Mouse (Mus musculus) retina, embryonic 14.5 days (tissue): ENCODE measurements around the gene Zdhhc1.

Source experiments
- DNase-seq: peaks from one replicate; pipeline ENCODE4 v3.0.0-alpha.2; 2015; ENCODE audit warnings: low spot score

The Zdhhc1 gene

GRCm38 (mm10) chr8:105496439-105497180, at the start of gene Zdhhc1:
TSS of gene Zdhhc1 (minus strand) at chr8:105496902.
- peak; percentile 91 for DNase-seq

DNA sequence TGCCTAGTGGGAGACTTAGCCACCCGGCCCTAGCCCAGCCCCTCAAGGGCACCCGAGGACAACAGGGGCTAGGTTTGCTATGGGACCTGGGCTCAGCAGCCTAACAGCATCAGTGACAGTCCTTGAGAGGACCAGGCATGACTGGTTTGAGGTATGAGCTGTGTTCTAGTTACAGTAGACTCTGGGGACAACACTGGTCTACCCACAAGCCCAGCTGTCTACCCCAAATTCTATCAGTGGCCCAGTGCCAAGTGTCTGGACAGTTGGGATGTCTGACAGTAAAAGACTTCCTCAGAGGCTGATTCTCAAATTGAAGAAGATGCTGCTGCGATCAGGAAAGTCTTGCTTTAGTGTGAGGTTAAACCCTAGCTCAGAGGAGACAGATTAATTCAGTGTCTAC, 48.5 kb upstream of the Zdhhc1 start:
- DNase-seq, result no peak

- DNase-seq, result no peak
Observed at GRCm38 (mm10) chr8:105544544-105545205, 48.0 kb upstream of the Zdhhc1 start.

DNA sequence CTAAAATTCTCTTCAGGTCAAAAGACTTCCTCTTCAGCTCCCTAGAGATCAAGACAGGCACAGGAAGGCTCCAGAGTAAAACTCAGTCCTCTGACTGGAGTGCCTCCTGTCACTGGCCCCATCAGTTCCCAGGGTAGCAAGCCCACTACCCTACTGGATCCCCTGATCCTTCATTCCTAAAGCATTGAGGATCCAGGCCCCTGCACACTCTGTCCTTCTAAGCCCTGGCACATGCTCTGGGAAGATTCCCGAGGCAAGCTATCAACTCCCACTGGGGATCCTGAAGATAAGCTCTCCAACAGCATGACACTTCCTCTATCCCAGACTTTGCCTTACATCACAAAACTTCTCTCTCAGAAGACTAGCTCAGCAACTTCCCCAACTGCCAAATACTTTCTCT, 47.0 kb upstream of the Zdhhc1 start:
- no peak for DNase-seq

GRCm38 (mm10) chr8:105542808-105543207, 46.1 kb upstream of the Zdhhc1 start:
- DNase-seq, result no peak

DNA sequence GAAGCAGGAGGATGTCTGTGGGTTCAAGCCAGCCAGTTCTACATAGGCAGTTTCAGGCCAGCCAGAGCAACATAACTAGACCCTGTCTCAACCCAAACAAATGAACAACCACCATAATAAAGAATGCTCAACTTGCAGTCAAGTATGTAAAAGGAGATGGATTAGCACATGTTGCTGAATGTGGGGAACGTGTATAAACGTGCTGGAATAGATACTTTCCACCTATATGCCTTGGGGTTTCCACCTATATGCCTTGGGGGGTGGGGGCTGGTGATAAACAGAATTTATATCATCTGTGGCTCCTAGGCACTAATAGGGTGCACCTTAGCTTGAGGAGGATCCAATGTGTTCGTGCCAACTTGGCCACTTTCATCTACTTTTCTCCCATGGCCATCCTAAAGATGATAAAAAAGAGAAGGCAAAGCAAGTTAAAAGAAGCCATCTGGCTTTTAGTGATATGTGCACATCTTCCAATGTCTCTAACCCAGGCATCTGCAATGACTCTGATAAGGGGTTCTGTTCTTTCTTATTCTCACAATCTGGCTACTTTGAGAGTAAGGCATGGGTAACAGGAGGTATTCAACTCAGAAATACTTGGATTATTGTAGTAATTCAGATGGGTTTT, 45.4 kb upstream of the Zdhhc1 start:
- no peak for DNase-seq

DNA sequence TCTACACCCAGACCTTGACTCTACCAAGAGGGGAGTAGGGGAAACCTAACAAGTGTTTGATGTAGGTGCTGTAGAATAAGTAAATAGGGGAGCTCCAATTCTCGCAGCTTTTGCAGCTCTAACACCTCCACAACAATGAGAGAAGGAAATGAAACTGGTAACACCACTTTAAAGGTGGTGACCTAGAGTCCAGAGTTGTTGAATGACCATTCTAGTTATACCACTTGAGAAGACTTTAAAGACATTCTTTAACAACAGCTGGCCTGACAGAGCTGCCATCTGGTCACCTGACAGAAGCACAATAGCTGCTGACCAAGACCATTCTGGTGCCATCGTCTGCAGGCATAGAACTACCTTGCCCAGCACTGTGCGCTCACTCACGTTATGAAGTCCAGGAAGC, 42.2 kb upstream of the Zdhhc1 start:
- DNase-seq, result no peak

- no peak for DNase-seq
Observed at GRCm38 (mm10) chr8:105537011-105537677, 40.4 kb upstream of the Zdhhc1 start.

DNA sequence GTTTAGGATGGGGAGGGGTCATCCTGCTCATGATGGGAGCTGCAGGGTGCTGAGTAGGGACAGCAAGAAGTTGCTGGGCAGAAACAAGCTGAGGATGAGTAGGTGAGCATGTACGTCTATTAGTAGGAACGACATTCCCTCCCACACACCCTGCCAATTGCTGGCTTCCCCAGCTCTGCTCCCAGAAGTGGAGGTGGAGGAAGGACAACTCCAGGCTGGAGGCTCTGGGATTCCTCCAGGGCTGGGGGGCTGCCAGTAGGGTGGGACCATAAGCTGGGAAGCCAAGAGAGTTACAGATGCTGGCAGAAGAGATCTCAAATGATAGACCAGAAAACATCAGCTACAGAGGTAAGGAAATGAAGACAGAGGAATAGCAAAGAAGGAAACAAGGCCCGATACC, 39.8 kb upstream of the Zdhhc1 start:
- no peak for DNase-seq

DNA sequence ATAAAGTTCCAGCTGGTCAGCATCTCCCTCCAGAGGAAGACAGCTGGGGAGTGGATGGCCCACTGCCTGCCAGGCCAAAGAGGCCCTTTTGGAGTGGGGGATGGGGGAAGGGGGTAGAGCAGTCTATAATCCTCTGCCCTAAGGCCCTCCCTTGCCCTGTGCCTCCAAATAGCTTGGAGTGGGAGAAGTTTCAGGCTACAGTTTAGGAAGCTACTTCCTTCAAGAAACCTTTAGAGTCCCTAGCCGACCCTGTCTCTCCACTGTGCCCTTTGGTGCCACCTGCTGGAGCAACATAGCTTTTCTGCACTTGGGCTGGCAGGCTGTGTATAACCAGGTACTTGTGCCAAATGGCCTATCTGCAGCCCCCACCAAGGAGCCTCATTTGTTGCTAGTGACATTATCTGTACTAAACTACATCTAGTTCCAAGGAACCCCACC, 37.2 kb upstream of the Zdhhc1 start:
- peak; percentile 88 for DNase-seq

DNA sequence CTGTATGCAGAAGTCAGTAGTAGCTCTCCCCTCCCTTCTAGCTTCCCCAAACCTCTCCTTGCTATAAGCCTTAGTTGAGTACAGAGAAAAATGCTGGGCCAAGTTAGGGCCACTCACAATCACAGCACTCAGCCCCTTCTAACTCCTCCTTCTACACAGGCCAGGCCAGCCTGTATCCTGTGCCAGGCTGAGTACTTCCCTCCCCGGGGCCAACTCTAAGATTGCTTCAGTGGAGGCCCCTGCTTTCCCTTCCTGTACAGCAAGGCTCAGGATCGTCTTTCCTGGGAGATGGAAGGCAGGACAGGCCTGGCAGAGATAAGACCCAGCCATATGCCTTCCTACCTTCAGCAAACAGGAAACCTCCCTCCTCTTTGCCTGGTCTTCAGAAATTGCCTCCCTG, 36.7 kb upstream of the Zdhhc1 start:
- DNase-seq, result no peak

DNA sequence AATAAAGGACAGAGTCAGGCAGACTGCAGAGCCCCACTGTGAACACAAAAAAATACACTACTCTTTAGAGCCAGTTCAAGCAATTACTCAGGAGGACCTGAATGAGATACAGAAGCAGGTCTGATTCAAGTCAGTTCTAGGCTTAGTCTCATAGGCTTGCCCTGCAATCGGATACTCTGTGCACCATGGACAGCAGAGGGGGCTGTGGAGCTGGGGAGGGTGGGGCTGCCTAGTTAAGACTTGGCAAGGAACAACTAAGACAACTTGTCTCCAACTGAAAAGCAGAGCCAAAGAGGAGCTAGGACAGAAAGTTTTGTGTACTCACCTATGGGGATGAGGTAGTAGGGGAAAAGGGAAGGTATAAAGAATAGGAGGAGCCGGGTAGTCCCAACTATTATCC, 35.1 kb upstream of the Zdhhc1 start:
- DNase-seq, result no peak

DNA sequence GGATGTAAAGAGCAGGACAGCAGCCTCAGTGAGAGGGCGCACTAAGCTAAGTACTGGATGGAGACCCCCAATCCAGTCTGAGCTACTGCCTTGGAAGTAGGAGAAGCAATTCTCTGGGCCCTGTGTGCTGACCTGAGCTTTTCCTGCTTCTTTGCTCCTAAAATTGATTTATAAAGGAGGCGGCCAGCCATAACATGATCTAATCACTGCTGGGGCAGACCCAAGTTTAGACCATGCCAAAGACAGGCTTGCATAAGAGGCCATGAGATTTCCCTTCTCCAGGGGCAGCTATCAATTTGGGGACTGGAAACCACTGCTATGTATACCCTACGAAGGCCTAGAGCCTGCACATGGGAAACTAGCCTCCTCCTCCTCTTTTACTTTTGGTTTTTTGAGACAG, 32.6 kb upstream of the Zdhhc1 start:
- no peak for DNase-seq

DNA sequence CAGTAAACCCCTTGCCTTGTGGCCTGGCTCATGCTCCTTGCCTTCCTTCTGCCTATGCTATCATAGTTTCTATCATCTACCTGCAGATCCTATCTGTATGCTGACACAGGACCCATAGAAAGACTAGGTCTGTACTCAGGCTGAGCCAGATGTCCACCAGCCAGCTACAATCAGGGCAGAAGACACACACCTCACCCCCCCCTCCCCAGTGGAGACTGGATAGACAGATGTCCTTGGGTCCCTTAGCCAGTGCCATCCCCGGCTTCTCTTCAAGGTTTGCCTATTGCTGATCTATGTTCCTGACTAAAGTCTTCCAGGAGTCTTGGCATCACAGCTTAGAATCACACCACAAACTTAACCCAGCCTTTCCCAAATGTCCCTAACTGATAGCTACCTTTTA, 31.5 kb upstream of the Zdhhc1 start:
- no peak for DNase-seq

- DNase-seq, result no peak
Observed at GRCm38 (mm10) chr8:105527110-105527509, 30.4 kb upstream of the Zdhhc1 start.

DNA sequence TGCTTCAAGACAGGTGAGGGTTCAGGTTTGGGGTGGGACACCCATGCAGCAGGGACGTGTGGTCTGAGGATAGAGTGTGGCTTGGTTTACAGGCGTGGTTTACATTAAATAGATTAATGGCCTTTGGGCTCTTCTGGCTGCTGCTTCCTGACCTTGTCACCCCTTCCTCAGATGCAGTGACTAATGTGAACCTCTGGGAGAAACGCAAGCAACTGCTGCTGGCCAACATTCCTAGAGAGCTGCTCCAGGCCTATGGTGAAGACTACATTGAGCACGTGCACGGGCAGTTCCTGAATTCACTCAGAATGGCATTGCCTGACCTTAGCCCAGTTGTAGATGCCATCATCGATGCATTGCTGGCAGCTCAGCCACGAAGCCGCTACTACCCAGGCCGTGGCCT, 26.2 kb upstream of the Zdhhc1 start:
- DNase-seq, result no peak

- no peak for DNase-seq
Observed at GRCm38 (mm10) chr8:105521995-105522769, 25.5 kb upstream of the Zdhhc1 start.

DNA sequence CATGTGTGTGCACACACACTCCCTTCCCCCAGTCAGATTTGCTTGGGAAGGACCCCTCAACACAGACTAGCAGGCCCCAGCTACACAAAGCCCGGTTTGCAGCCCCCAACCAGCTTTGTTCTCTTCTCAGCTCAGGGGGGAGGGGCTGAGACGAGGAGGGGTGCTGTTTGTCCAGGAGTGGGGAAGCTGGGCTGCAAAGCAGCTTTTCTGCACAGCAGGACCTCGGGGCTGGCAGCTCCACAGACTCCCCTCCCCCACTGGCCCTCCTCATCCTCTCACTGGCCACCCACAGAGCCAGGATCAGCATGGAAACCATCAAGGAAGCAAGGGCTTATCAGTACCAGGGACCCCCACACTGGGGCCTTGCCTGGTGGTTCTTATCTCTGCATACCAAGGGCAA, 24.4 kb upstream of the Zdhhc1 start:
- peak; percentile 41 for DNase-seq

- DNase-seq, result no peak
Observed at GRCm38 (mm10) chr8:105520521-105520920, 23.8 kb upstream of the Zdhhc1 start.

DNA sequence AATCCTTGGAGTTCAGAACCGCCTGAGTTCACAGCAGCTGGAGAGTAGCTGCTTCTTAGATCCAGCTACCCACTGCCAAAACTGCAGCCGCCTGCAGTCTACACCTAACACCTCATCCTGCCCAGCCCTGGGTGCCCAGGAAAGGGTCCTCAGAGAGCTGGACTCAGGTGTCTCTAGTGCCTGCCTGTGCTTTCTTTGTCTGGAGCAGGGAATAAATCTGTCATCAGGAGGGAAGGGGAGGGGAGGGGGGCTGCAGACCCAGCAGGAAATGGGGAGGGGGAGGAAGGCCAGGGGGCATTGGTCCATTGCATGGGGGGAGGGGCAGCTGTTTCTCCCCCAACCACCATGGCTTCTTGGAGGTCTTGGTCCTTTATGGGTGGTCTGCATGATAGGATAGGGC, 22.9 kb upstream of the Zdhhc1 start:
- DNase-seq, result no peak

GRCm38 (mm10) chr8:105518436-105519313, 22.0 kb upstream of the Zdhhc1 start, which contains the start of gene Hsd11b2:
TSS of gene Hsd11b2 (plus strand) at chr8:105518755.
- DNase-seq, result peak; percentile 68
